Mouse (Mus musculus) heart, adult 8-10 months (tissue): ENCODE data around the gene Olfr414. TPM values are rescaled to one million over a fixed set of nuclear protein-coding genes. Genes with fewer than 3 reads are reported as not detected.

ENCODE experiments used
- DNase-seq: peaks from one replicate; pipeline ENCODE4 v3.0.0; 2022; ENCODE audit warnings: low spot score
- total RNA-seq, 4 experiments: library from RNA; stranded (reverse); gene quantifications; 2 replicates each; pipeline ENCODE4 v1.2.4; 2022

Olfr414 gene
- not detected for total RNA-seq

- no peak for DNase-seq
Observed at GRCm38 (mm10) chr1:174423764-174424163, at the start of gene Olfr414. TSS of gene Olfr414 (plus strand) at chr1:174424064.

- DNase-seq: no peak
Observed at GRCm38 (mm10) chr1:174390746-174391145, 33.1 kb upstream of the Olfr414 start, which contains the start of gene Olfr248. TSS of gene Olfr248 (plus strand) at chr1:174391046.

GRCm38 (mm10) chr1:174422959-174423358 is 905 bp upstream of the Olfr414 start:
- no peak for DNase-seq

GRCm38 (mm10) chr1:174426180-174426986 is 2.5 kb downstream of the Olfr414 start:
- no peak for DNase-seq

GRCm38 (mm10) chr1:174427402-174427801 is 3.5 kb downstream of the Olfr414 start:
- no peak for DNase-seq

GRCm38 (mm10) chr1:174428407-174428806 is 4.5 kb downstream of the Olfr414 start:
- no peak for DNase-seq

- DNase-seq: no peak
Observed at GRCm38 (mm10) chr1:174434121-174434520, 10.3 kb downstream of the Olfr414 start.

GRCm38 (mm10) chr1:174441782-174442181 is 17.9 kb downstream of the Olfr414 start, which contains the start of gene Olfr220:
TSS of gene Olfr220 (plus strand) at chr1:174442082.
- no peak for DNase-seq

- DNase-seq: no peak
Observed at GRCm38 (mm10) chr1:174455100-174455499, 31.2 kb downstream of the Olfr414 start.

GRCm38 (mm10) chr1:174465385-174465784 is 41.5 kb downstream of the Olfr414 start:
- DNase-seq: no peak

GRCm38 (mm10) chr1:174466240-174466639 is 42.4 kb downstream of the Olfr414 start:
- DNase-seq: no peak

- no peak for DNase-seq
Observed at GRCm38 (mm10) chr1:174469736-174470135, 45.9 kb downstream of the Olfr414 start.

GRCm38 (mm10) chr1:174482567-174482966 is 58.7 kb downstream of the Olfr414 start:
- no peak for DNase-seq

Other genes with a start within 250 kb of the Olfr414 start
- not detected for gene Olfr419, start 172.0 kb upstream of the Olfr414 start, total RNA-seq
- not detected for gene Mptx1, start 93.5 kb upstream of the Olfr414 start, total RNA-seq
- not detected for gene Olfr417, start 58.9 kb upstream of the Olfr414 start, total RNA-seq
- gene Olfr248, start 33.0 kb upstream of the Olfr414 start, total RNA-seq: not detected
- not detected for gene Olfr220, start 18.0 kb downstream of the Olfr414 start, total RNA-seq
- gene Fmn2, start 77.8 kb downstream of the Olfr414 start, total RNA-seq: 1 to 10 TPM in 1 of 4 experiments, under 1 TPM in 3; 0.12 to 1.0 (median 0.18) TPM